ENCODE assay signal across 24 mouse cellular contexts in genomic region chr3:146704099-146704498, GRCm38 (mm10). TPM values are rescaled to one million over a fixed set of nuclear protein-coding genes. Genes with fewer than 3 reads are reported as not detected.
DNase-seq lines count a peak whose midpoint lies in the region; ATAC-seq and TF ChIP-seq lines count a peak whose summit lies in the region.
"Had no signal": no experiment of that assay in that cellular context is flagged by ENCODE, and none has a peak within 500 bp of the region (broad histone marks: within the 10 kb centered on the region; RNA-seq: fewer than 3 reads in every experiment).

No protein-coding gene starts in this region.

- DNase-seq in NIH3T3 (ENCODE audit: low read depth), result peak; percentile 40
- DNase-seq in stomach, postnatal 0 days (ENCODE audit: low spot score), result peak; percentile 36
- DNase-seq in gastrocnemius, adult 18-20 months (ENCODE audit: low spot score), result no peak
- no peak for DNase-seq in layer of hippocampus, postnatal 36 days
- DNase-seq: adrenal gland, adult 2 months; adrenal gland, postnatal 14 days; adrenal gland, postnatal 36 days; B cell, adult 2 months; cerebellum, adult 11-12 months; cerebellum, adult 2 months; cerebellum, adult 9-10 months; cerebellum, postnatal 10 days; cerebellum, postnatal 25 days had no signal

- no peak overlapping the region for H3K4me3 ChIP-seq in intestine, embryonic 16.5 days (ENCODE audit: low read length)
- no peak overlapping the region for H3K4me3 ChIP-seq in stomach, postnatal 0 days (ENCODE audit: low read depth, low read length)
- no peak overlapping the region for H3K4me3 ChIP-seq in forebrain, embryonic 12.5 days (replicated peaks)
- H3K4me3 ChIP-seq: embryonic facial prominence, embryonic 10.5 days; embryonic facial prominence, embryonic 12.5 days had no signal

- no peak overlapping the region for H3K4me2 ChIP-seq in intestine, embryonic 16.5 days (ENCODE audit: low read depth, low read length)
- no peak overlapping the region for H3K4me2 ChIP-seq in stomach, postnatal 0 days (replicated peaks; ENCODE audit: low read depth)
- H3K4me2 ChIP-seq in forebrain, embryonic 12.5 days, result no peak overlapping the region
- H3K4me2 ChIP-seq: embryonic facial prominence, embryonic 12.5 days had no signal

- TF ChIP-seq CTCF in stomach, postnatal 0 days (IDR thresholded peaks at IDR 0.05; ENCODE audit: low read depth), result no peak

- peak; percentile 65 for ATAC-seq in intestine, embryonic 16.5 days
- ATAC-seq in stomach, postnatal 0 days (ENCODE audit: low FRiP score, low TSS enrichment), result peak; percentile 72
- no peak for ATAC-seq in forebrain, embryonic 12.5 days (ENCODE audit: low FRiP score)
- ATAC-seq: CD4-positive, CD25-positive, alpha-beta regulatory T cell, adult 4 months; forebrain, embryonic 14.5 days; forebrain, embryonic 16.5 days had no signal

- no peaks in the 10 kb centered on the region for H3K36me3 ChIP-seq in intestine, embryonic 16.5 days (ENCODE audit: control insufficient read depth, insufficient read depth, low read length)
- H3K36me3 ChIP-seq in stomach, postnatal 0 days (ENCODE audit: control insufficient read depth, insufficient read depth, low read length), result no peaks in the 10 kb centered on the region
- no peaks in the 10 kb centered on the region for H3K36me3 ChIP-seq in forebrain, embryonic 12.5 days (replicated peaks)
- H3K36me3 ChIP-seq: embryonic facial prominence, embryonic 10.5 days; embryonic facial prominence, embryonic 12.5 days; G1E had no signal

- no peak for TF ChIP-seq EP300 in stomach, postnatal 0 days (optimal IDR thresholded peaks at IDR 0.05)

- H3K9ac ChIP-seq in intestine, embryonic 16.5 days (ENCODE audit: low read depth, low read length), result no peak overlapping the region
- H3K9ac ChIP-seq in stomach, postnatal 0 days (ENCODE audit: low read length), result no peak overlapping the region
- no peak overlapping the region for H3K9ac ChIP-seq in forebrain, embryonic 12.5 days
- H3K9ac ChIP-seq: embryonic facial prominence, embryonic 12.5 days had no signal

- H3K27ac ChIP-seq in intestine, embryonic 16.5 days (ENCODE audit: low read length), result no peak overlapping the region
- no peak overlapping the region for H3K27ac ChIP-seq in stomach, postnatal 0 days (replicated peaks)
- H3K27ac ChIP-seq in forebrain, embryonic 12.5 days, result no peak overlapping the region
- H3K27ac ChIP-seq: embryonic facial prominence, embryonic 10.5 days; embryonic facial prominence, embryonic 12.5 days had no signal

- H3K27me3 ChIP-seq in intestine, embryonic 16.5 days (replicated peaks; ENCODE audit: control insufficient read depth, insufficient read depth, low read length), result no peaks in the 10 kb centered on the region
- H3K27me3 ChIP-seq in stomach, postnatal 0 days (ENCODE audit: control insufficient read depth, insufficient read depth, low read length), result no peaks in the 10 kb centered on the region
- H3K27me3 ChIP-seq in forebrain, embryonic 12.5 days, result no peaks in the 10 kb centered on the region
- H3K27me3 ChIP-seq: CH12.LX; embryonic facial prominence, embryonic 12.5 days had no signal

- H3K4me1 ChIP-seq in intestine, embryonic 16.5 days (ENCODE audit: control insufficient read depth, insufficient read depth, low read length), result no peaks in the 10 kb centered on the region
- no peaks in the 10 kb centered on the region for H3K4me1 ChIP-seq in stomach, postnatal 0 days (replicated peaks; ENCODE audit: control insufficient read depth, insufficient read depth)
- H3K4me1 ChIP-seq in forebrain, embryonic 12.5 days, result no peaks in the 10 kb centered on the region
- H3K4me1 ChIP-seq: embryonic facial prominence, embryonic 12.5 days had no signal

- no peaks in the 10 kb centered on the region for H3K9me3 ChIP-seq in intestine, embryonic 16.5 days (ENCODE audit: control insufficient read depth, low read length)
- H3K9me3 ChIP-seq in stomach, postnatal 0 days (ENCODE audit: control insufficient read depth, low read length), result no peaks in the 10 kb centered on the region
- H3K9me3 ChIP-seq in forebrain, embryonic 12.5 days, result no peaks in the 10 kb centered on the region; the same call in 1 of the 2 replicates
- H3K9me3 ChIP-seq: embryonic facial prominence, embryonic 10.5 days; embryonic facial prominence, embryonic 12.5 days; G1E had no signal

- WGBS in intestine, embryonic 16.5 days, result 81% methylated on average over 4 of the region's 4 CpGs
- 86% methylated on average over 4 of the region's 4 CpGs for WGBS in stomach, postnatal 0 days
- 91% methylated on average over 4 of the region's 4 CpGs for WGBS in forebrain, embryonic 12.5 days

RNA-seq across cellular contexts. Expression of gene Samd13, which starts 18.7 kb away (rescaled TPM):
- 0.56 and 0.66 TPM in 2 replicates for polyA plus RNA-seq in intestine, embryonic 16.5 days (2015; fragmentation: Nextera tagmentation; extraction: Ambion mirVana)
- 0.45 and 0.64 TPM in 2 replicates for polyA plus RNA-seq in stomach, postnatal 0 days (2015; fragmentation: Nextera tagmentation; extraction: Ambion mirVana)
- total RNA-seq in gastrocnemius, adult 18-20 months (2021), result under 1 TPM; 0.64 to 0.95 TPM
- not detected for total RNA-seq in layer of hippocampus, postnatal 36 days (2021)
- polyA plus RNA-seq in forebrain, embryonic 12.5 days (2016; fragmentation: Nextera tagmentation; extraction: Ambion mirVana), result 0.91 and 1.1 TPM in 2 replicates
- total RNA-seq: CH12.LX had no signal
- polyA plus RNA-seq: adrenal gland, adult 2 months; cerebellum, adult 2 months had no signal

RNA-seq across cellular contexts. Expression of gene 4930503B20Rik, which starts 53.0 kb away (rescaled TPM):
- not detected in 2 replicates for polyA plus RNA-seq in intestine, embryonic 16.5 days (2015; fragmentation: Nextera tagmentation; extraction: Ambion mirVana)
- polyA plus RNA-seq in stomach, postnatal 0 days (2015; fragmentation: Nextera tagmentation; extraction: Ambion mirVana), result not detected in 2 replicates
- total RNA-seq in gastrocnemius, adult 18-20 months (2021), result not detected
- total RNA-seq in layer of hippocampus, postnatal 36 days (2021), result not detected
- not detected in 2 replicates for polyA plus RNA-seq in forebrain, embryonic 12.5 days (2016; fragmentation: Nextera tagmentation; extraction: Ambion mirVana)
- total RNA-seq: adrenal gland, adult 2 months; adrenal gland, postnatal 14 days; adrenal gland, postnatal 36 days; CH12.LX had no signal
- polyA plus RNA-seq: adrenal gland, adult 2 months; CD4-positive, CD25-positive, alpha-beta regulatory T cell, adult 4 months; cerebellum, adult 2 months; embryonic facial prominence, embryonic 10.5 days; embryonic facial prominence, embryonic 12.5 days; embryonic facial prominence, embryonic 14.5 days; forebrain, embryonic 11.5 days; forebrain, embryonic 14.5 days; forebrain, embryonic 16.5 days; G1E had no signal

Comparison
In these comparisons a context has a peak if more than half of its experiments do, and no peak if none do; other contexts are left out.
1. DNase-seq: peak in NIH3T3 (single experiment) and stomach, postnatal 0 days (single experiment); none in gastrocnemius, adult 18-20 months (single experiment) and layer of hippocampus, postnatal 36 days (0 of 2).